Mouse (Mus musculus): ENCODE measurements around the gene Plscr2. TPM values are rescaled to one million over a fixed set of nuclear protein-coding genes. Genes with fewer than 3 reads are reported as not detected.
A peak's percentile ranks its signal among the peaks of the same experiment; 100 is the strongest.

Plscr2 gene
- polyA plus RNA-seq, 1 experiment from 2014 or later: 0.69 TPM

DNA sequence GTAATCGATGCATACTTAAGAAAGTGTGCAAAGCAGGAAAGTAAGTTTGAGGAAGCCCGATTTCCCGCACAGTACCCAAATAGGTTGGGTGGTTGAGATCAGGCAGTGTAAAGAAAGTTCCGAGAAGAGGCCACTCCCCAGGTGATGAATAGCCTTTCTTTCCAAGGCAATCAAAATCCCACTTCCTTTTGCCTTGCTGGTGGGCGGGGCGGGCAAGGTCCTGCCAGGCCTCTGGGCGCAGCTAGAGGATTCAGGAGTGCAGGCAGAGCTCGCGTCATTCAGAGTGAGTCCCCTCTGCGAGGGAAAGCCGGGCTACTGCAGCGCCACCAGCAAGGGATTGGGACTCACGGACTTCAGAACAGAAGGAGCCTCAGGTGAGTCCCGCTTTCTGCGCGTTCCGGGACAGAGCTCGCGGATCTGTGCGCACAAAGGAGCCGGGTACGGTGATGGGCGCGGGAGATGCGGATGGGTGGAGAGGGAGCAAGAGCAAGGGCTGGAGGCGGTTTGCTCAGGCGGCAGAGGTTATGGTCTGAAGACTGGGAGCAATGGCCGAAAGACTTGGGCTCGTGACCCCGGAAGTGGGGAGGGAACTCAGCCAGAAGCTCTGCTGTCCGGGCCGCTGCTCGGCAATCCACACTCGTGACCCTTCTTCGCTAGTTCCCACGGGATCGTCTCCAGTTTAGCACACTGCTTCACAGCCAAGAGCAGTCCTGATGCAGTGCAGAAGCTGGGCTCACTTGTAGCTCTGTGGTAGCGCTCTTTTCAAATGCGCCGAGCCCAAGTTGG, 25.2 kb upstream of the Plscr2 start:
- Histone ChIP-seq H3K27ac (ENCODE audit: low read depth, low read length) (peak overlapping the region; percentile 65), H3K36me3 (ENCODE audit: control insufficient read depth, insufficient read depth, low read length) (no peaks in the 10 kb centered on the region), H3K4me2 (ENCODE audit: low read depth, low read length, severe bottlenecking) (peak overlapping the region; percentile 54), H3K9ac (ENCODE audit: low read length) (peak overlapping the region; percentile 71), H3K27me3 (ENCODE audit: control insufficient read depth, insufficient read depth, low read length) (no peaks in the 10 kb centered on the region), H3K4me1 (replicated peaks; ENCODE audit: control insufficient read depth, insufficient read depth, low read length) (peaks cover 2% of the 10 kb centered on the region; the same call in 1 of the 2 replicates), H3K9me3 (ENCODE audit: control insufficient read depth, low read length) (no peaks in the 10 kb centered on the region), H3K4me3 (ENCODE audit: low read depth, low read length) (peak overlapping the region; percentile 52)
- WGBS: under 1% methylated on average over 40 of the region's 40 CpGs
- DNase-seq (ENCODE audit: low spot score) (peak; percentile 86), ATAC-seq (replicated peaks; ENCODE audit: low FRiP score) (peak; percentile 95)

DNA sequence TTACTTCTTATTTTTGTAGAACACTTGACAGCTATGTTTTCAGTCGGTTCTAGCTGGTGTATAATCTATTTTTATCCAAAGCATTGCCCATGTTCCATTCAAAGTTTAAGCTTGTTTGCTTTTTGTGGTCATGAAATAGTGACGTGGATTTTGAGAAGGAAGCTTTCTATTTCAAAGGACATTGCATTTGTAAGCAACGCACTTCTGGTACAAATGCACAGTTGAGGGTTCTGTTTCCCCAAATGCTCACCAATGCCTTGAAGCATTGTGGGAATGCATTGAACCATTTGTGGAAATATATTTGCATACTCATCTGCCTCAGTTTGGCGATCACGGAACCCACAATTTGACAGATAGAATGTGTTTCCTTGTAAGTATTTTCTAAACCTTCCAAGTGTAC, 22.7 kb upstream of the Plscr2 start:
- Histone ChIP-seq H3K27ac (ENCODE audit: low read depth, low read length) (no peak overlapping the region), H3K4me1 (replicated peaks; ENCODE audit: control insufficient read depth, insufficient read depth, low read length) (peaks cover 2% of the 10 kb centered on the region; the same call in 1 of the 2 replicates), H3K27me3 (ENCODE audit: control insufficient read depth, insufficient read depth, low read length) (no peaks in the 10 kb centered on the region), H3K4me2 (ENCODE audit: low read depth, low read length, severe bottlenecking) (no peak overlapping the region), H3K9me3 (ENCODE audit: control insufficient read depth, low read length) (no peaks in the 10 kb centered on the region), H3K4me3 (ENCODE audit: low read depth, low read length) (no peak overlapping the region), H3K36me3 (ENCODE audit: control insufficient read depth, insufficient read depth, low read length) (no peaks in the 10 kb centered on the region), H3K9ac (ENCODE audit: low read length) (no peak overlapping the region)
- 87% methylated on average over 5 of the region's 5 CpGs for WGBS
- no peak for DNase-seq (ENCODE audit: low spot score)
- ATAC-seq (replicated peaks; ENCODE audit: low FRiP score): no peak

DNA sequence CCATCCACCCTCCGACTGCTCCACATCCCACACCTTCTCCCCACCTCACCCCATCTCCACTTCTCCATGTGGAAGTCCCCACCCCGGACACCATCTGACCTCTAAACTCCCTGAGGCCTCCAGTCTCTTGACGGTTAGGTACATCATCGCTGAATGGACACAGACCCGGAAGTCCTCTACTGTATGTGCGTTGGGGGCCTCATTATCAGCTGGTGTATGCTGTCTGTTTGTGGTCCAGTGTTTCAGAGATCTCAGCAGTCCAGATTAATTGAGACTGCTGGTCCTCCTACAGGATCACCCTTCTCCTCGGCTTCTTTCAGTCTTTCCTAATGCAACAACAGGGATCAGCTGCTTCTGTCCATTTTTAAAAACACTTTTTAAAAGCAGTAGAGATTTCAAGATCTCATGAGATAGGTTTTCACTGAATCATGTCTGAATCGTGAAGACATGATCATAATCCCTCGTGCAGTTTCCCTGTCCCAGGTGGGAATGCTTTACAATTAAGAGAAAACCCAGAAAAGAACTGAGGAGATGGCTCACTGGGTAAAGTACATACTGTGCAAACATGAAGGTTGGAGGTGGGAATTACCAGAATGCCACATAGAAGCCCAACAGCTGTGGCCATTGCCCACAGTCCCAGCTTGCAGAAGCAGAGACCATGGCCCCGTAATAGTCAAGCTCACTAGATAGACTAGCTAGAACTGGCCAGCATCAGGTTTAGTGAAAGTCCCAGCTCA, 21.6 kb upstream of the Plscr2 start:
- 92% methylated on average over 10 of the region's 10 CpGs for WGBS
- no peaks in the 10 kb centered on the region for H3K27me3 ChIP-seq (ENCODE audit: control insufficient read depth, insufficient read depth, low read length)
- no peaks in the 10 kb centered on the region for H3K36me3 ChIP-seq (ENCODE audit: control insufficient read depth, insufficient read depth, low read length)
- no peak overlapping the region for H3K9ac ChIP-seq (ENCODE audit: low read length)
- H3K9me3 ChIP-seq (ENCODE audit: control insufficient read depth, low read length): no peaks in the 10 kb centered on the region
- DNase-seq (ENCODE audit: low spot score) (no peak), ATAC-seq (replicated peaks; ENCODE audit: low FRiP score) (no peak)
- peaks cover 2% of the 10 kb centered on the region; the same call in 1 of the 2 replicates for H3K4me1 ChIP-seq (replicated peaks; ENCODE audit: control insufficient read depth, insufficient read depth, low read length)
- no peak overlapping the region for H3K4me2 ChIP-seq (ENCODE audit: low read depth, low read length, severe bottlenecking)
- H3K4me3 ChIP-seq (ENCODE audit: low read depth, low read length): no peak overlapping the region
- no peak overlapping the region for H3K27ac ChIP-seq (ENCODE audit: low read depth, low read length)

DNA sequence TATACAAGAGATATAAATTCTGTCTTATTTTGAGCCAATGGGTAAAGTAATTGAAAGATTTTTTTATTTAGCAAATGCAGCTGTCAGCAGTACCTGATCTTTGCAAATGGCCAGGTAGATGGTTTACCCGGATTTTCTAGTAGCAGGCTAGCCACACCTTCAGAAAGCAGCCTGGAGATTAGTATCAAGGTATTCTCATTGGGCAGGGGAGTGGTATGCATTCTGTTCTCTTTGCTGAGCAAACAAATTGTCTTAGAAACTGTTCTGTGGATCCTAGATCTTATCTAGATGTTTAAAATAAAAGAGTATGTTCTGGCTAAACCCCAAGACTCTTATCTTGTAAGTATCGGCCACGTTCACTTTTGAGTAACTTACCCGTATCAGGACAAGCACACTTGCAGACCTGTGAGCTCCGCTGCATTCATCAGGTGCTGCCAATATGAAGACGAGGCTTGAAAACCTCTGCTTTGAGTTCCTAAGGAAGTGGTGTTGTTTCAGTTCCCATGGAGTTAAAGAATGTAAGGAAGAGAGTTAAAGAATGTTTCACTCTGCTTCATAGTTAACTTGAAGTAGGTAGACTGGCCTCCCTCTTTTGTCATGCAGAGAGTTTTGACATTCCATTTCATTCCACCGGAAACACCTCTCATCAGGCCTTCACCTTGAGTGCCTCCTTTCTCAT, 14.8 kb upstream of the Plscr2 start:
- H3K27me3 ChIP-seq (ENCODE audit: control insufficient read depth, insufficient read depth, low read length): no peaks in the 10 kb centered on the region
- H3K27ac ChIP-seq (ENCODE audit: low read depth, low read length): no peak overlapping the region
- no peaks in the 10 kb centered on the region for H3K36me3 ChIP-seq (ENCODE audit: control insufficient read depth, insufficient read depth, low read length)
- H3K4me3 ChIP-seq (ENCODE audit: low read depth, low read length): no peak overlapping the region
- H3K9me3 ChIP-seq (ENCODE audit: control insufficient read depth, low read length): no peaks in the 10 kb centered on the region
- H3K4me1 ChIP-seq (replicated peaks; ENCODE audit: control insufficient read depth, insufficient read depth, low read length): no peaks in the 10 kb centered on the region
- DNase-seq (ENCODE audit: low spot score): no peak
- WGBS: 89% methylated on average over 7 of the region's 7 CpGs
- no peak overlapping the region for H3K4me2 ChIP-seq (ENCODE audit: low read depth, low read length, severe bottlenecking)
- no peak for ATAC-seq (replicated peaks; ENCODE audit: low FRiP score)
- H3K9ac ChIP-seq (ENCODE audit: low read length): no peak overlapping the region

DNA sequence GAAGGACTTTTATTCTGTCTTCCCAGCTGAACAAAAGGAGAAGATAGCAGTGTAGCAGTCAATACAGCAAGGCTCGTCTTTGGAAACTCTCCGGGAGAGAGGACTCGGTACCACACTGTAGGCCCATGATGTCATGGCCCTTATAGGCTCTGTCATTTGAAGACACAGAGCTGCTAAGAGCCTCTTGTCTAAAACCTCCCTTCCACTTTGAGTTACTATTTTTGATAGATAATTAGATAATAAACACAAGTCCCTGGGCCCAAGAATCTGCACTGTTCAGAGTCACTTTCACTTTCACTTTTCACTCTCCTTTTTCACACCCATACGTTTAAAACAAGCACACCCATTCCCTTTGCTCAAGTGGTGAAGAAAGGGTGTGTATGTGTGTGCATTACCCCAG, 9.7 kb upstream of the Plscr2 start:
- Histone ChIP-seq H3K27me3 (ENCODE audit: control insufficient read depth, insufficient read depth, low read length) (no peaks in the 10 kb centered on the region), H3K4me2 (ENCODE audit: low read depth, low read length, severe bottlenecking) (no peak overlapping the region), H3K9me3 (ENCODE audit: control insufficient read depth, low read length) (no peaks in the 10 kb centered on the region), H3K36me3 (ENCODE audit: control insufficient read depth, insufficient read depth, low read length) (no peaks in the 10 kb centered on the region), H3K4me3 (ENCODE audit: low read depth, low read length) (no peak overlapping the region), H3K27ac (ENCODE audit: low read depth, low read length) (no peak overlapping the region), H3K4me1 (replicated peaks; ENCODE audit: control insufficient read depth, insufficient read depth, low read length) (no peaks in the 10 kb centered on the region), H3K9ac (ENCODE audit: low read length) (no peak overlapping the region)
- ATAC-seq (replicated peaks; ENCODE audit: low FRiP score): no peak; the same call in none of the 2 replicates
- no peak for DNase-seq (ENCODE audit: low spot score)
- WGBS: 88% methylated on average over 4 of the region's 4 CpGs

DNA sequence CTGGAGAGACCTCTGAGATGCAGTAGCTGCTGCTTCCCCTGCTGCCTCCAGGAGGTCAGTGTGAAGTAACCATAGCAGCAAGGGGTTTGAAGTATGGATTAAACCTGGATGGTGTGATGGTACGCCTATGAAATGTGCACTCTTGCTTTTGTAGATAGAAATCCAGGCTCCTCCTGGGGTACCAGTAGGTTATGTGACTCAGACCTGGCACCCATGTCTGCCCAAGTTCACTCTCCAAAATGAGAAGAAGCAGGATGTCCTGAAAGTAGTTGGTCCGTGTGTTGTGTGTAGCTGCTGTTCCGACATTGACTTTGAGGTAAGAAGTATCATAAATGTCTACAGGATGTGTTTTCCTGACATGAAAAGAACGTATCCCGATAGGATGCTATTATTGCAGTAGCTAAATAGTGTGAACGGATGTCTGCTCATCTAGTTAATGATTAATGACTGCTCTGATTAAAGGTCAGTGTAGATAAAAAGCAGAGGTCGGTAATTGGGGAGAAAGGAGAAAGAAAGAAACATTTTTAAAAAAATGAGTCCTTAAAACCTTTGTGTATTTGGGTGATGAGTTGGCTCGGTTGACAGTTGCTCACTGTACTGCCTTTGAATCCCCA, 8.7 kb upstream of the Plscr2 start:
- H3K4me3 ChIP-seq (ENCODE audit: low read depth, low read length): no peak overlapping the region
- H3K9ac ChIP-seq (ENCODE audit: low read length): no peak overlapping the region
- WGBS: 90% methylated on average over 8 of the region's 8 CpGs
- no peaks in the 10 kb centered on the region for H3K27me3 ChIP-seq (ENCODE audit: control insufficient read depth, insufficient read depth, low read length)
- H3K27ac ChIP-seq (ENCODE audit: low read depth, low read length): no peak overlapping the region
- no peak overlapping the region for H3K4me2 ChIP-seq (ENCODE audit: low read depth, low read length, severe bottlenecking)
- no peak for ATAC-seq (replicated peaks; ENCODE audit: low FRiP score)
- H3K36me3 ChIP-seq (ENCODE audit: control insufficient read depth, insufficient read depth, low read length): no peaks in the 10 kb centered on the region
- no peaks in the 10 kb centered on the region for H3K4me1 ChIP-seq (replicated peaks; ENCODE audit: control insufficient read depth, insufficient read depth, low read length)
- DNase-seq (ENCODE audit: low spot score): no peak
- H3K9me3 ChIP-seq (ENCODE audit: control insufficient read depth, low read length): no peaks in the 10 kb centered on the region

DNA sequence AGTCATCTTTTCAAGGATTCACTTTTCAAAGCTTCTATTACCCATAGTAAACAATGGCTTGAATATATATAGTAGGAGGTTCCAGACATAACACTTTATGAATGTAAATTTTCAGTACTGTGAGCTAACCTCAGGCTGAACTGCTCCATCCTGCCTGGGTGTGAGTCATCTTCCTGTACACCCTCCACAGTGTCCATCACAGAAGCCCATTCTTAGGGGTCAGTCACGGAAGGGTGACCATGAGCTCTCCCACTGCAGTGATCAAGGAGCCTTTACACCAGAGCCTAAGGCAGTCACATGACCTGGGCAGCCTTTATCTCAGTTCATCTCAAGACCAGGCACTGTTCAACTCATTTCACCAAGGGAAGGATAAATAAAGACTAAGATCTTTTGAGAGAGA, 7.7 kb upstream of the Plscr2 start:
- H3K36me3 ChIP-seq (ENCODE audit: control insufficient read depth, insufficient read depth, low read length): no peaks in the 10 kb centered on the region

DNA sequence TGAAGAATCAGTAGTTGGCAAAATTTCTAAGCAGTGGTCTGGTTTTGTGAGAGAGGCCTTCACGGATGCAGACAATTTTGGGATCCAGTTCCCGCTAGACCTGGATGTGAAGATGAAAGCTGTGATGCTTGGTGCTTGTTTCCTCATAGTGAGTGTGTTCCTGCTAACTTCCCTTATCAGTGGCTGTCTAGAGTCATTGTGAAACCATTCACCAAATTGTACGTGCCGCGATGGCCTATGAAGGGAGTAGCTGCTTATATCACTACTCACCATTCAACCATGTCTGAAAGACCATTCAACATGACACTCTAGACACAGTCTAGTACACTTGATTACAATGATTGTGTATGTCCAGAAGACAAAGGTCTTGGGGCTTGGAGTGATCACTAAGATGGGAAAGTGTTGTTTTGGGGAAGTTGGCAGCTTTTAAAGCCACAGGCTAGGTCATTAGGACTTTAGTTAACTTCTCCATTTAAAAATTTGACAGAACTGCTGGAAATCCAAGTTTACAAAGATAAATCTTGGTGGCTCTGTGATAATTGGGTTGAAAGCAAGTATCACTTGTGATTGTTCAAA, 5.5 kb upstream of the Plscr2 start:
- no peaks in the 10 kb centered on the region for H3K36me3 ChIP-seq (ENCODE audit: control insufficient read depth, insufficient read depth, low read length)
- no peak overlapping the region for H3K27ac ChIP-seq (ENCODE audit: low read depth, low read length)
- DNase-seq (ENCODE audit: low spot score) (no peak), ATAC-seq (replicated peaks; ENCODE audit: low FRiP score) (no peak)
- no peaks in the 10 kb centered on the region for H3K4me1 ChIP-seq (replicated peaks; ENCODE audit: control insufficient read depth, insufficient read depth, low read length)
- WGBS: 93% methylated on average over 5 of the region's 5 CpGs
- H3K27me3 ChIP-seq (ENCODE audit: control insufficient read depth, insufficient read depth, low read length): no peaks in the 10 kb centered on the region
- H3K9me3 ChIP-seq (ENCODE audit: control insufficient read depth, low read length): no peaks in the 10 kb centered on the region
- H3K9ac ChIP-seq (ENCODE audit: low read length): no peak overlapping the region
- no peak overlapping the region for H3K4me3 ChIP-seq (ENCODE audit: low read depth, low read length)
- no peak overlapping the region for H3K4me2 ChIP-seq (ENCODE audit: low read depth, low read length, severe bottlenecking)

More for the DNA sequence above, 7.7 kb upstream of the Plscr2 start:
- no peak for DNase-seq (ENCODE audit: low spot score)
- Histone ChIP-seq H3K4me1 (replicated peaks; ENCODE audit: control insufficient read depth, insufficient read depth, low read length) (no peaks in the 10 kb centered on the region), H3K9ac (ENCODE audit: low read length) (no peak overlapping the region), H3K9me3 (ENCODE audit: control insufficient read depth, low read length) (no peaks in the 10 kb centered on the region), H3K4me3 (ENCODE audit: low read depth, low read length) (no peak overlapping the region), H3K27ac (ENCODE audit: low read depth, low read length) (no peak overlapping the region), H3K27me3 (ENCODE audit: control insufficient read depth, insufficient read depth, low read length) (no peaks in the 10 kb centered on the region), H3K4me2 (ENCODE audit: low read depth, low read length, severe bottlenecking) (no peak overlapping the region)
- 70% methylated on average over 1 of the region's 1 CpGs for WGBS
- no peak for ATAC-seq (replicated peaks; ENCODE audit: low FRiP score)

All from forebrain, embryonic 11.5 days (tissue).